Mouse (Mus musculus) T-helper 2 cell (primary cell): ENCODE measurements around the gene Yars.

ENCODE experiments used
- in situ Hi-C: fragments of 300-600 bp; cut with MboI, MseI; formaldehyde crosslinking; loops from one replicate; pipeline ENCODE4 v1.15.1; 2025; ENCODE audit warnings: high pct_unique_total_duplicates

The Yars gene

DNA sequence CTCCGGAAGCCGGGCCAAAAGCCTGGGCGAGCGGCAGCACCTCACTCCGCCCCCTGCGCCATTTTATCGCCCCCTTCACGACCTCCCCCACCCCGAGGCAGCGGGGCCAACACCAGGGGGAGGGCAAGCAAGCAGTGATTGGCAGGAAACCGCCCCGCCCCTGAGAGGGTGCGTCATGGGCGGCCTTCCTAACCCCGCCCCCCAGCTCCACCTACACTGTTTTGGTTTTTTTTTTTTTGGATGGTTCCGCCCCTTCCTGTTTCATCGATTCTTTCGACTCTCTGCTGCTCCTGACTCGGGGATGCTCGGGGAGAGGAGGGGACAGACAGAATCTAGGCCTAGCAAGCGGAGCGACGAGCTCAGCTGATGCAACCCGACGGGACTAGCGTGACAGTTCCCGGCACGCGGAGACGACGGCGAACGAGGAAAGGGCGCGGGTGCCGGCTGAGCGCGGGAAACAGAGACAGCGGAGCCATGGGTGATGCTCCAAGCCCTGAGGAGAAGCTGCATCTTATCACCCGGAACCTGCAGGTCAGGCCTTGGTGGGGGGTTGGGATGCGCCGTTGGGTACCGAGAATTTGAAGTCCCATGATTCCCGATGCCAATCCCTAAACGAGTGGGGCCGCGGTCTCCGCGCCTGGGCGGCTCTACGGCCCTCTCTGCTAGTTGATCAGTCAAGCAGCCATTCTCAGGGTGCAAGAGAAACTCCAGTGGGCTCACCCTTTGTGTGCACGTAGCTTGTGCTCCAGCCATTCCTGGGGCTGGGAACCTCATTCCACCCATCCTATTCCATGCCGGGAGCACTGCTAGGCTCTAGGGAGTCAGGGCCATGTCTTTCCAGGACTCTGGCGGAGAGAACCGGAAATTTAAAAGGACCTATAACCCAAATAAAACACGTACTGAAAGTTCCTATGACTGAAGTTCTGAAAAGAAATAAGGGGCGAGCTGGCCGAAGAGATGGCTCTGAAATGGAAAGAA lies at the start of gene Yars, which contains the start of gene S100pbp:
Gene Yars, plus strand, starts transcription at position 219 of the 978 bp plus-strand sequence.
Gene S100pbp, minus strand, starts transcription at position 186 of the 978 bp plus-strand sequence.
- in situ Hi-C loops: loop anchor here (10.0 kb wide), 1 partner anchor 405 kb away; no protein-coding TSS in a partner anchor

DNA sequence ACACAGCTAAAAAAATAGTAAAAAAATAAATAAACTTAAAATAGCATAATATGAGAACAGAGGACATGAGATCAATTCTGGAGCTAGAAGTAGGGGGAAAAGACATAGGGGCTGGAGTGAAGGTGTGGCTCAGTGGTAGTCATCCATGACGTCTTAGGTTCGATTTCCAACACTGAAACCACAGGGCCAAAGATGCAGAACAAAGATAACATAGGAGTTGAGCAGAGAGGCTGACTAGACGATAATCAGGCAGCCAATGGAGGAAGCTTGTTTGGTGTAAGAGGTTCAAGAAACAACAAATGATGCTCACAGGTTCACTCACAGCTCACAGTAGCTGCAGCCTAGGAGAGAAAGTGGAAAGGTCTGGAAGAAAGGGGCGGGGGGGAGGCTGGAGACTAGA lies 48.8 kb upstream of the Yars start:
- in situ Hi-C loops: no loop called here

DNA sequence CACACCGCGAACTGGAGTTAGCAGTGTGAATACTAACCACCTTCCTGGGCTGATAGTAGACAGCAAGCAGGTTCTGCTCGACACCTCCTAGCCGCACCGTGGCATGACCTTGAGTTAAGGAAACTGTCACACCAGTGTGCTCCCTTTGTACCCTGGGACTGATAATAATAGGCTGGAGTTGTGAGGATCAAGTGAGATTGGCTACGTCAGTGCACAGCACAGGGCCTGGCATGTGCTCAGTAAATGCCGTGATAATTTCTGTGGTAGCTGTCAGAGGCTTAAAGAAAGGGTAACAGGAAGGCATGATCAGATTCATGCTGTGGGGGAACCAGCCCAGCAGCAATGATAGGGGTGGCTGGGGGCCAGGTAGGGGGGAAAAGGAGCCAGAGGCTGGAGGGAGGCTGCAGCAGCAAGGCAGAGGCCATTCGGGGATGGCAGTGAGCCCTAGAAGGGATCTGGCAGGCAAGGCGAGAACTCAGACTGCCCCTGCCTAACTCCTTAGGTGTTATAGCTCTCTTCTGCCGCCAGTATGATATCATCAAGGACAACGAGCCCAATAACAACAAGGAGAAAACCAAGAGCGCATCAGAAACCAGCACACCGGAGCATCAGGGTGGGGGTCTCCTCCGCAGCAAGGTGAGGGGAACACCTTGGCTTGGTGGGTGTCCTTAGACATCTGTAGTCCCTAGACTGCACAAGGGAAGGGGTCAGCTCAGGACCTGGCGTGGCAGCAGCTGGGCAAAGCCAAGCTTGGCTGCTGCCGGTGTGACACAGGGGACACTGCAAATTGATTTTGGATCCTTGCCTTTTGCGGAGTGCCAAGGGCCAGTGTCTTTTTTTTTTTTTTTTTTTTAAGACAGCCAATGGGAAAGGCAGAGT lies 47.8 kb upstream of the Yars start:
- in situ Hi-C loops: no loop called here

DNA sequence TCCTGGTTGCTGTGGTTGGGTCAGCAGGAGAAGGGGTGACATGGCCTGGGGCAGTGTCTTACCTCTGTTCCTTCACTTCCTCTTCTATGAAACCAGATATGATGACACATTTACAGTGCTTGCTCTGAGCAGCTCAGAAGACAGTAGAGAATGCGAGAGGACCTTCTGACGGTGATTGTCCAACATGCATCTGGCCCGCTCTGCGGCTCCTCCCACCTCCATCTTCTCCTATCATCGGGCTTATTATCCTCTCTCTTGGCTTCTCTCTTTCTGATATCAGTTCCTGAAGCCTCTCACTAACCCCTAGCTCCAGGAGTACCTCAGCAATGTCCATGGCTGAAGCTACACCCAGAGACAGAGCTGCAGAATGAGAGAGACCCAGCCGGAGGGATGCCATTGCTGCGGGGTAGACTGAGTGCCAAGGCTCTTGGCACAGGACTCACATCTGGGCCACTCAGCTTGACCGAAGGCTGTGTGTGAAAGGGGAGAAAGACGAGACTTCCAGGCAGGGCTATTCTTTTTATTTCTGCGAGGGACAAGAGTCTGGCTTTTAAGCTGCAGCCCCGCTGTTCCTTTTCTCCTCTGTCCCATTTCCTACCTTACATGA lies 47.0 kb upstream of the Yars start:
- in situ Hi-C loops: no loop called here

DNA sequence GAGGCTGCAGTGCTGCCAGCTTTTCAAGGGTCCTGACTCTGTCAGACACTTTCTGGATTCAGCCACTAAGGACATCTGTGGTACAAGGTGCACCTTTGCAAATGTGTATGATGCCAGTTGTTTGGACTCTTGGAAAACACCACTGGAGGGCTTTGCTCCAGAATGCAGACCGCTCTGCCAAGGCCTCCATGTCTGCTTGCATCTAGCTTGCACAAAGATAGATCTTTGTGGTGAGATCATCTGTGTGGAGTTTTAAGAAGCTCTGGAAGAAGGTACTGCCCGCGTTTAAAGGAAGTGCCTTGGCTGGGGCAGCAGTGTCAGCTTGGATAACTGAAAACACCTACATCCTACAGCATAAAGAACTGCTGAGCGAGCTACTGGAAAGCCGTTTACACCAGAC lies 46.1 kb upstream of the Yars start:
- in situ Hi-C loops: no loop called here

DNA sequence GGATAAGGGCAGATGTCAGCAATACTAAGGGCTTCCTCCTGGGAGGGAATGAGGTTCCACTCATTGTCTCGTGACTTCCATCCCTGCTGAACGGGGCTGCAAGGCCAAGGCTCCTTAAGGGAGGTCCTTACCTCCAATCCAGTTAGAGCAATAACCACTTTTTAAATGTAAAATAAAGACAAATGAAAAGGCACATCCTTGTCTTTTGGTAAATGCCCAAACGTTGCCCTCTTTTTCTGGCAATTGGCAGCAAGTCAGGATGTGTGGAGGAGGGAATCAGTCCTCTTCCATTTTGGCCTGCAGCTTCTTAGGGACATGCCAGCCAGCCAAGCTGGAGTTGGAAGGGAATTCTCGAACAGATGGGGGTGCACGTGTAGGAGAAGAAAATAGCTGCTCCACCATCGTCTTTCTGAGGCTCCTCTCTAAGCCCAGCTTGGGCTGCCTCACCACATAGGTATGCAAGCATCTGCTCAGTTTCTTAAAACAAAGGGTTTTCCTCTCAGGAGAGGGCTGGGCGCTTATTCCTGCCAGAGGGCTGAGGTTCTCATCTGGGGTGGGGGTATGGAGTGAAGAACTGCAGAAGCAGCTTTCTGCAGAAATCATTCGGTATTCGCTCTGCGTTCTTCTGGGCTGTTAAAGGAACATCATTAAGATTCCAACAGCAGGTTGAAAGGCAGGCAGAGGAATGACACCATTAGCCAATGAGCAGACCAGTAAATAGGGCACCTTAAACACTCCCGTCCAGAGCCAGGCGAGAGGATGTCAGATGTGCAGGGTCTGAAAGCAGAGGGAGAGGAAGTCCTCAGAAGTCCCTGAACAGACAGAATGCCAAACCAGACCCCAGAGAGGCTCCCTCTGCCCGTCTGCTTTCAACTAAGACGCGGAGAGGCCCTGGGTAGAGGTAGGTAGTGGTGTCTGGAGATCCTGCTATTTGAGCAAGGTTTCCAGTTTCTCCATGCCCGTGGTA lies 44.9 kb upstream of the Yars start:
- in situ Hi-C loops: no loop called here

DNA sequence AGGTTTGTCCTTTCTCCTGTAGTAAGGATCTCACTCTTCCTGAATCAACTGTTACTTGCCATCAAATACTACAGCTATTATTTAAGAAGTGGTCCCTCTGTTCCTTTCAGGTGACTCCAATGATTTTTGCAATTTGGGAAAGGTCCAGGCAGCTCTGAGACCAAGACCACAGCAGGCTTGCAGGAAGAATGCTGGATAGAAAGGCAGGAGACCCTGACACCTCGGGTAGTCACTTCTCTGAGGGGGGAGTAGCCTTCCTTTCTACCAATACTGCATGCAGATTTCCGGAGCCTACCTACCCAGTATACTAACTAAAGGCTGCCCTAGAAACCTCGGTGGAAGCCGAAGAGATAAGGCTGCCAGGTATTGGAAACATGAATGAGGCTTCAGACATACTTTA lies 44.1 kb upstream of the Yars start:
- in situ Hi-C loops: no loop called here

DNA sequence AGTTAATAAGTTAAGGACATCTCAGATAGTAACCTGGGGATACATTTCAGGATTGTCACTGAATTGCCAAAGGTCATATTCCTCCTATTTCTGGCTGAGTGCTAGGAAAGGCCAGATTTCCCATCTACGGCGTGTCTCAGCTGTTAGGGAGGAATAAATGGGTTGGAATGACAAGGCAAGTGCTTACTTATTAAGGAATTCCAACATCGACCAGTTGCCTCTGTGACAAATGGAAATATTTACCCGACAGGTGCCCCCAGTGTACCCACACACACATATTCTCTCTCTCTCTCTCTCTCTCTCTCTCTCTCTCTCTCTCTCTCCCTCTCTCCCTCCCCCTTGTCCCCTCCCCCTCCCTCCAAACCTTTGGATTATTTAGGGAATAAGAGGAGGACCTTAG lies 43.6 kb upstream of the Yars start:
- in situ Hi-C loops: no loop called here

DNA sequence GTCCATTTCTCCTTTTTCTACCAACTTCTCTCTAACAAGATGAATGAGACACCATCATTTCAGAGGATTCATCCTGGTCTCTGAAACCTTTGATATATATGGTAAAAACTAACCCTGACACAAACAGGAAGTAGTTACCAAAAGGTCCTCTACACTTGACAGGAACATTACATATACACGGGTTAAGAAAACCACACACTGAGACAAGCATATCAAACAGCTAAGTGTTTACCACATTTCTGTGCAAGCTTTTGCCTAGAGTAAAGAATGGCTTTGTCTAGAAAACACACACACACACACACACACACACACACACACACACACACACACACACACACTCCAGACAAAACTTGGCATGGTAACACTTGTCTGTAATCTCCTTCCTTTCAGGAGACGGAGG lies 43.2 kb upstream of the Yars start:
- in situ Hi-C loops: no loop called here

DNA sequence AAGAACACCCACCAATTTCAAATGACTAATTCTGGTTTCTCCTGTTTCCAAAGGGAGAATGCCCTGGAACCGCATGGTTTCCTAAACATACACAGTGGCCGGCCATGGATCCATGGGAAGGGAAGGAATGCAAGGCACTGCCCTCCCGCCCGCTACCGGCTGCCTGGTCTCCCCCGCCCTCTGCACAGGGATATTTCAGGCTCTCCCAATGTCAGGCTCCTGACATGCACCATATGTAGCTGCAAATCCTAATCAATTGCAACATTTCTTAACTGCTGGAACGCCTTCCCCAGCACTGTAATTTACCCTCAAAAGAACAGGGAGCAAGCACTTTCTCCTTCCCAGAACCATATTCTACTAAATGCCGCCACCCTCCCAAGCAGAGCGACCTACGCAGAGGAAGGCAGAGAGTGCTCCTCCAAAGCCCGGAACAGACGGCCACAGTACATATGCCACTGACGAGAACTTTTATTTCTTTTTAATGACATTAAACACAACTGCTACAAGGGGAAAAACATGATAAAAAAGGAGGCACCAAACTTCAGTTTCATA lies 41.9 kb upstream of the Yars start:
- in situ Hi-C loops: no loop called here

DNA sequence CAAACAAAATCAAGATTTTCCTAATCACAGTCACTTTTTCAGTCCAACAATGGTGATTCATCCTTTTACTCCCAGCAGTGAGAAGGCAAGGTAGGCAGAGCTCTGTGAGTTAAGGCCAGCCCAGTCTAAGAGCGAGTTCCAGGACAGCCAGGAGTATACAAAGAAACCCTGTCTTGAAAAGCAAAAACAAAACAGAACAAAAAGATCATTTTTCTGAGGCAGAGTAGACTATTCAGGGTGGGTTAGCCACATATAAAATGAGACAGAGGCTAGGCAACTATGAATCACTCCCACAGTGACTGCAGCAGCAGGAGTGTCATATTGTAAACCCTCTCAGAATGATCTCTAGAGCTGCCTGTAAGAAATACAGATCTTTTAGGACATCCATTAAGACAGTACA lies 40.2 kb upstream of the Yars start:
- in situ Hi-C loops: no loop called here

DNA sequence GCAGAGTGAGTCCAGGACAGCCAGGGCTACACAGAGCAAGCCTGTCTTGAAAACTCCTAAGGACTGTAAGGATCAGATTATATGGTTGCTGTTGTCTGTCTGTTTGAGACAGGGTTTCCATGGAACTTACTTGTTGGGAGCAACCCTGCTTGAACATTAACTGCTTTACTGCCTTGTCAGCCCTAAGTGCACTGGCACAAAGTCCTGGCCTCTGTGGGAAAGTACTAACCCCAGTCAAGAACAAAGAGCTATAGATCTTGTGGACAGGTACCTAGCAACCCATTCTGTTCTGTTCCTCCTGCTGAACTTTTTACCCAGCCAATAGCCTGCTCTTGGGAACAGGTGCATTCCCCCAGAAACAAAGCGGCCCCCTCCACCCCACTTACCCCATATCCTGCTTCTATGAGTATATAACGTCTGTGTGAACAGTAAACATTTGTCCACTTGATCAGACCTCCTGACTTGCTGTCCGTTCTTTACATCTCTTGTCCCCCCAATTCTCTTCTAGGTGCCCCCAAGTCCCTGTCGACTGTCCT lies 38.2 kb upstream of the Yars start:
- in situ Hi-C loops: no loop called here

DNA sequence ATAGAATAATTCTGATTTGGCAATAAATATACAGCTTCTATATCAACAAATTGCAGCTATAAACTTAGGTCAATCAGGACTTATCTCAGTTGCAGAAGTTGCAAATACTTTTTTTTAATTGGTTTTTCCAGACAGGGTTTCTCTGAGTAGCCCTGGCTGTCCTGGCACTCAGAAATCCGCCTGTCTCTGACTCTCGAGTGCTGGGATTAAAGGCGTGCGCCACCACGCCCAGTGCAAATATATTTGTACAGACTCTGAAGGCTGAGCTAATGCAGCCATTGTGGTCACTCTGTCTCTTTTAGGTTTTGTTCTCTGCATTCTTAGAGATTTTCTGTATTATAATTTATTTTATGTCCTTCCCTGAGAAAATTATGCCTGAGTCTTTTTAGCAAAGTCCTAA lies 32.0 kb upstream of the Yars start:
- in situ Hi-C loops: no loop called here

DNA sequence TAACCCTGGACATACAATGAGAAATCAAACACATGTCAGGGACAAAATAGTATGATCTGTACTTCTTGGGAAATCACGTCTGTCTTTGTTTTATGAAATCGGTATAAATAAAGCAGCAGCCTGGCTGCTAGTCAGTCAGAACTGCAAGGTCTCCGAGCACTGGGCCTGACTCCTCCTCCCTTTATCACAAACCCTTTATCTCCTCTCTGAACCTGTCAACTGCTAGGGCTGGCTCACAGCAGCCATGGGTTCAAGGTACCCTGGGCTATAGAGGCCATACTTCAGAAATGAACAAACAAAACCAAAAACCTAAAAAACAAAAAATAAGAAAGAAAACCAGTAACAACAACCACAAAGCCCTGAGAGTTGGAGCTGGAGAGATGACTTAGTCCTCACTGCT lies 31.0 kb upstream of the Yars start:
- in situ Hi-C loops: no loop called here

DNA sequence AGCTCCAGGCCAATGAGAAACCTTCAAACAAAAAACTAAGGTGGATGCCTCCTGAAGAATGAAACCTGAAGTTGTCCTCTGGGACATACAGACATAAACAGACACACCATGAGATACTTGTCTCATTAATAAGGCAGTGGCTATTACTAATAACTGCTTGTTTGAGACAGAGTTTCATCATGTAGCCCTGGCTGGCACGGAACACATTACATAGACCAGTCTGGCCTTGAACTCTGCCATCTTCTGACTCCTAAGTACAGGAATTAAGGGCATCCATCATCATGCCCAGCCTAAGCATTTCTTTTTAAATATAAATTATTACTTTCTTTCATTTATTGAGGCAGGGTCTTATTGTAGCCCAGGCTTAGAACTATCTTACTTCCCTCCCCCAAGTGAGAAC lies 28.5 kb upstream of the Yars start:
- in situ Hi-C loops: no loop called here

DNA sequence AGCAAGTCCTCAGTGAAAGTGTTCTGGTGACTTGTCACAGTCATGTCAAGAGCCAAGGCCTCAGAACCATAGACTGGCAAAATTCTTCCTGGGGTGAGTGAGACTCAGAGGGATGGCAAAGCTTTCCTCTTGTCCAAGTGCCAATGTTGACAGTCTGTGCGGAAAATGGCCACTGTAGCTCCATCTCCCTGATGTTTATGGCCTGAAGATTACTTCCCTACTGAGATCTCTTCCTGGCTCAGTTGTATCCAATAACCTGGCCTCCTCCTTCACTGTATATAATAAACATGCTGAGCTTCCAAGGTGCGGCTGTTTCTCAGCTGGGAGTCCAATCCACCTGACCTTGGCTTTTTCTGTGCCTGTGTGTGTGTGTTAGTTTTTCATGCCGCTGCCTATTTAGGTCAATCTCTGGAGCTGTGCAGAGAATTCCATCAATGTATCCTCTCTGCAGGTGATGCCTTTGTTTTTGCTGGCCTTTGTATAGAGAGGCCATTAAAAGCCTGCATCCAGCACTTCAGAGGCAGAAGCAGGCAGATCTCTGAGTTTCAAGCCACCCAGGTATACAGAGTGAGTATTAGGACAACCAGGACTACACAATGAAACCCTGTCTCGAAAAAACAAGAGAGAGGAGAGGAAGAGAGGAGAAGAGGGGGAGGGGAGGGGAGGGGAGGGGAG lies 27.8 kb upstream of the Yars start:
- in situ Hi-C loops: no loop called here

DNA sequence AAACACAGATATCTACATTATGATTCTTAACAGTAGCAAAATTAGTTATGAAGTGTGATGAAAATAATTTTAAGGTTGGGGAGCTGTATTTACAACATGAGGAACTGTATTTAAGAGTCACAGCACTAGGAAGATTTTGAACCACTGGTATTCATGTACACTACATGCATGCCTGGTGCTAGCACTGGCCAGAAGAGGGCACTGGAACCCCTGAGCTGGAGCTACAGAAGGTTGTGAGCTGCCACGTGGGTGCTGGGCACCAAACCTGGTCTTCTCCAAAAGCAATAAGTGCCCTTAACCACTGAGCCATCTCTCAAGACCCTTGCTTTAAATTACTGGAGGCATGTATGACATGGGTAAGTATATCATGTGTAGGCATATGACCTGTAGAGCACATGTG lies 17.0 kb upstream of the Yars start:
- in situ Hi-C loops: no loop called here

DNA sequence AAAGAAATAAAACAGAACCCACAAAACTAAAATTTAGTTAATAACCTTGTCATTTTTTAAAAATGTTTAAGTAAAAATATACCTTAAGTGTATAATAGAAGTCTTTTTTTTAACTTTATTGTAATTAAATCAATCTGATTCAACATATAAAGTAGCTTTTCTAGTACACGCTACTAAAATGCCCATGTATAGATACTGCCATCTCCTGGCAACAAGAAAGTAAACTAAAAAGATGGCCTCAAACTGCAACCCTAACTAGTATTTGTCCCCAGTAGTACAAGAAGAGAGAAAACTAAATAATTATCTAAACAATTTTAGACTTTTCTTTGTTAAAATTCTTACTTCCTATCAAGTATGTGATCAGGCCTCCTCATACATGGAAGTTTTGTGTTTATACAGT lies 10.0 kb upstream of the Yars start:
- in situ Hi-C loops: no loop called here

DNA sequence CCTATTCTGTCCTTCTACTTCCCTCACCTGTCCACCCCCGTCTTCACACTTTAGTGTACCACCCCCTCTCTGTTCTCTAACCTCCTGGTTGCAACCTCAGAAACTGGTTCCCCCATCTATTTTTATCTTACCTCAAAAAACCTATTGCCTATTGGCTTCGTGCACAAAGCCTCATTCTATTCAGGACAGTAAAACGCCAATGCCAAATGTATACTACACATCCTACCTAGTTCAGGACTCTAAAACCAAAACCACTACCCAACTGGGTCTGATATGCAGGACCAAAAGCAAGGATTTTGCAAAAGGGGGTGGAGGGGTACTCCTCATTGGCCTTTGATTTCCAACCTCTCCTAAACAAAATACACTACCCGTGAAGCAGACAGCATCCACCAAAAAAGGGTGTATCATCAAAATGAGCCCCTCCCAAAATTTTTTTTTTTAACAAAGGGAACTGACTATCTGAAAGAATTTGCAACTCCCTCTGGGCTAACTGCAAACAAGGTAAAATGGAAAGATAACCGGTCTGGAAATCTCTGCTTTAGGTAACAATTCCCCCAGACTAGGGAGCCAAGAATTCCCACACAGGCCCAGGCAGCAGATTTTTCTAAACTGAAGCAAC lies 1.4 kb upstream of the Yars start:
- in situ Hi-C loops: no loop called here
